Mouse (Mus musculus) adrenal gland, postnatal 14 days (tissue): Measurements from ENCODE around the gene Bpifa6. TPM values are rescaled to one million over a fixed set of nuclear protein-coding genes. Genes with fewer than 3 reads are reported as not detected.
A peak's percentile ranks its signal among the peaks of the same experiment; 100 is the strongest.
"Not testable (repeated sequence)": the region's sequence is repeated elsewhere in the genome, so short reads cannot be mapped to it uniquely, and the experiment has no call there.

Experiments
- DNase-seq: peaks from one replicate; pipeline ENCODE4 v3.0.0; 2021; ENCODE audit warnings: mixed read lengths
- long read RNA-seq, 2 experiments: library from polyadenylated mRNA; stranded (forward); transcript quantifications; one replicate each; pipeline ENCODE4 v2.0.0; 2021
- total RNA-seq: library from RNA; stranded (reverse); gene quantifications from 2 replicates; pipeline ENCODE4 v1.2.3, GENCODE M21; 2021

Bpifa6 gene
- not detected in 2 replicates for total RNA-seq
- long read RNA-seq, experiment 1 = 0 reads
- long read RNA-seq, experiment 2 = 0 reads

GRCm38 (mm10) chr2:153974582-153974981 lies at the start of gene Bpifa6:
Bpifa6 (plus strand) TSS chr2:153974945.
- no peak for DNase-seq

DNA sequence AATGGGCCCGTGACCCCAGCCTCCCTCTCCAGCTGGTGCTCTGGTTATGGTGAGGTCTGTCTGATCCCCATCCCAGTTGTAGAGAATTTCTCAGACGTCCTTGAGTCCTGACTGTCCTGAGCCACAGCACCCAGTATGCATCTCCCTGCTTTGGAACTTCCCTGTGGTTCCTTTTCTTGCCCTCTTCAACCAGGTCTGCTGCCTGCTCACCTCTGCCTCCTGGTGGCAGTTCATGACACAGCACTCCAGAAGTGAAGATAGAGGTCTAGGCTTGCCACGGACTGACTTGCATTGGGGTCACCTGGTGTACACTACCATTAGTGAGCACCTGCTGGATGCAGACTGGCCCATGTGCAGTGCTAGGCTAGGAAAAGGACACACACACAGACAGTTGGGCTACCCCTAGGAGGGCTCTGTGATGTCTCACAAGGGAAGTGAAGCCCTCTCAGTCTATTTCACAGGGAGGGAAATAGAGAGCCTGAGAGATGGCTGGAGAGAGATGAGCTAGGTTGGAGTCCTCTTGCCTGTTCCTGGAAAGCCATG lies 44.8 kb upstream of the Bpifa6 start:
- peak; percentile 76 for DNase-seq

- no peak for DNase-seq
Measured at GRCm38 (mm10) chr2:153931125-153931524, 43.6 kb upstream of the Bpifa6 start.

DNA sequence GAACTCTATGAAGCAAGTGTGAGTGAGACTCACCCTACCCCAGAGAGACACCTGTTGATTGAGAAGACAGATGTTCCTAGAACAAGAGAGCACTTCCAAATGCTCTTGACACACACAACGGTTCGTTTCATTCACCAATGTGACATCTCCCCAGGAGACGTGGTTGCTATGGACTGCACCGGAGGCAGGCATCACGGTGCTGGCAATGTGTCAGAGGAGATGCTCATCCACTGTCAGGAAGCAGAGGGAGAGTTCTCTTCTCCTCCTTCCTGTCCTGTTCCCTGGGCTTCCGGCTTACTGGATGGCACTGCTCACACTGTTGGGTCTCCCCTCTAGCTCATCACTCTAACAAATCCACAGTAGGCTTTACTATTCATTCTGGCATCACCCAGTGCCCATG lies 41.4 kb upstream of the Bpifa6 start:
- no peak for DNase-seq

DNA sequence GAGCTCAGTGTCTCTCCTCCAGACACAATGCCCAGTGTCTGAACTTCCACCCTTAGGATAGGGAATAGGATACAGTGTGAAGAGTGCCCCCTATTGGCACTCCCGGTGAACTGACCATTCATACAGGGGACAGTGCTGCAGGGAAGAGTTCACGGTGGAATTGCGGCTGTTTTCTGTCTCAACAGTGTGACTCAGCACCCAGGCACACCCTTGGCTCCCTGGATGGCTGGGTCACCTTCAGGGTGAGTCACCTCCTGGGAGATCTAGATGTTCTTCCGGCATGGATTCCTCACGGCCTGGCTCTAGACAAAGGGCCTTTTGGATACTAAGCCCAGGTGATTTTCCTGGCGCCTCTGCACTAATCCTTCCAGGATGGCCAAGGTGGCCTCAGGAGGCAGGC lies 39.4 kb upstream of the Bpifa6 start:
- peak; percentile 59 for DNase-seq

- no peak for DNase-seq
Measured at GRCm38 (mm10) chr2:153937843-153938242, 36.9 kb upstream of the Bpifa6 start, which contains the start of gene Bpifb4. Bpifb4 (plus strand) TSS chr2:153938212.

DNA sequence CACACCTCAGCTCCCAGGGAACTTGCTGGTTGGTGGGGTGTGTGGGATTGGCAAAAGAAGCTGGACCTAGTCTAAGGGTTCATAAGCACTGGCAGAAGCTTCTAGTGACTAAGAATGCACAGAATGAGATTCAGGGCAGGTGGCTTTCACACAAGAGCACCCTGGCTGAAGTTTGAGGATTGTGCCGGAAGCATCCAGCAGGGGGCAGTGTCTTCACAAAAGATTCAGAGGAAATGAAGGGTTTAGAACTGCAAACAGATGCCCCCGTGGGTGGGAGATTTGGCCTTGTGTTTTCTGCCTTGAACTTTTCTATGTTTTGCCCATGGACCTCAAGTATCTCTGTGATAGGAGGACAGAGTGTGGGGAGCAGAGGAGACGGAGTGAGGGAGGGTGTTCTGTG lies 31.2 kb upstream of the Bpifa6 start:
- DNase-seq = peak; percentile 72

DNA sequence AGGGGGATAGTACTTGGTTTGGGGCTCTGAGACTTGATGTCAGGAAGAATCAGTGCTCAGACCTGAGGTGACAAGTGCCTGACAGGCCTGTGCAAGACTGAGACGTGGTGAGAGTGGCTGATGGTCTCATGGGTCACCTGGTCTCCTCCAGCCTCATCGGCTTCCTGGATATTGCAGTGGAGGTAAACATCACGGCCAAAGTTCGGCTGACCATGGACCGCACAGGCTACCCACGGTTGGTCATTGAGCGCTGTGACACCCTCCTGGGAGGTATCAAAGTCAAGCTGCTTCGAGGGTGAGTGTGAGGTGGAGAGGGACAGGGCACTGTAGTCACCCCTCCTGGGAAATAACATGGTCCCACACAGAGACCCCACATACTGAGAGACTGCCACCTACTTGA lies 30.2 kb upstream of the Bpifa6 start:
- no peak for DNase-seq

DNA sequence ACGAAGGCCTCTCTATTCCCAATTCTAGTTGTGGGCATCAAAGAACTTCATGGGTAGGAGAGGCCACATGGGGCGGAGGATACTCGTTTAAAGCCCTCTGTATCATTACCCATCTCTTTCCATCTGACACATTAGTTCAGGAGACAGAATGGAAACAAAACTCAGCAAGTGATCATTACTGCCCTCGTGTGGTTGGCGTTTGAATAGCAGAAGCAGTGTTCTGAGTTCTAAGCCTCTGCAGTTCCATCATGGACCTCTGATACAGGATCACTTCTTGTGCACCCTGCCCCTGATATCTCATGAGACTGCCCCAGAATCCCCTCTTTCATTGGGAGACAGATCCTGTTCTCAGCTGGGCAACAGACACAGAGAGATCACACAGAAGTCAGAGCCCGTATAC lies 21.8 kb upstream of the Bpifa6 start:
- peak; percentile 72 for DNase-seq

GRCm38 (mm10) chr2:153953836-153954235 lies 20.9 kb upstream of the Bpifa6 start:
- DNase-seq = peak; percentile 82

DNA sequence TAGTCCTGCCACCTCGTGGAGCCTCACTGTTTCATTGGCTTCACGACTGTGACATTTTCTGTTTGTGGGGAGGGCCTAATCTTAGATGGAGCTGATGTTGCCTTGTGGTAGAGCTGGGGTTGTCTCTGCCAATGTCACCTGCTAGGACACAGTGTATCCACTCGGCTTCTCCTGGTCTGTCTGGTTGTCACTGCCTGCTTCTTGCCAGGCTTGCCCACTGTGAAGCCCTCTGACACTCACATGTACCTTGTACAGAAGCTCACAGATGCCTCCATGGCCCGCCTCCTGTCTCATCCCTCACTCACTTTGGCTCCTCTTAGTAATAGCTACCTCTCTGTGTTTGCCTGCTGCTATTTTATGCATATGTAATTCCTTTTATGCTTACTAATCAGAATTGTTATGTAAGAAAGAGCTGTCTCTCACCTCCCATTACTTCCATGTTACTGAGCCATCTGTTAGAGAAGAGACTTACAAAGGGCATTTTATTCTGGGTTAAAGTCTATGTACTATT lies 11.9 kb upstream of the Bpifa6 start:
- no peak for DNase-seq

DNA sequence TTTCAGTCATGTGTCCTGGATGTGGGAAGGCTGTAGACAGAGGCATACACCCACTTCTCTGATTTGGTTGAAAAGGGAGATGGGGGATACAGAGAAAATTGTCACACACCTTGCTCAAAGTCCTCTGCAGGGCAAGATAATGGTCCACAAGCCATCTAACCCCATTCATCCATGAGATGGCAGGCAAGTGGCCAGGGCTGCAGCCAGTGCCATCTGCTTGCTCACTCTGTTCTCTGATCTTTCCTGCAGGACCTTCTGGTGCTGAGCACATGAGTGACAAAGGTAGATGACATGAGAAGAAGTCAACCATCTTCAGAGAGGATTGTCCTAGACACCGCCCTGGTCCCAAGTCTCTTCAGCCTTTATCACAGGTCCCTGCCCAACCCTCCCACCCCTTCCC lies 11.4 kb upstream of the Bpifa6 start:
- DNase-seq = no peak

- no peak for DNase-seq
Measured at GRCm38 (mm10) chr2:153970221-153970620, 4.5 kb upstream of the Bpifa6 start.

DNA sequence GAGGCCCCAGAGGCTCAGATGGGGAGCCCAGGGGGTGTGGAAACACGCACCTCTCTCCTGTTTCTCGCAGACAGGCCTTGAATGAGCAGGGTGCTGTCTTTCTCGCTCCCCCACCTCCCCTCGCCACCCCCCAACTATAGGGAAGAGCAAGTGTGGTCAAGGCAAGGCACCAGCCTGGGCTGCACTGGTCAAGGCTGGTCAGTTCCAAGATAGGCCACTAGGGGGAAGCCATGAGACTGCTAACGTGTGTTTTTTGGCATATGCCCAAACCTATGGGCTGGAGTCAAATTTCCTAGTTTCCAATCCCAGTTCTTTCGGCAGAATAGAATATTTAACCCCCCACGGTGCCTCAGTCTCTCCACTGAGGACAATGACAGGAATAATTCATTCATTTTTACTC lies 21.0 kb downstream of the Bpifa6 start:
- peak; percentile 87 for DNase-seq

GRCm38 (mm10) chr2:154000501-154000900 lies 25.8 kb downstream of the Bpifa6 start:
- no peak for DNase-seq

- DNase-seq = peak; percentile 11
Measured at GRCm38 (mm10) chr2:154001056-154001455, 26.3 kb downstream of the Bpifa6 start.

DNA sequence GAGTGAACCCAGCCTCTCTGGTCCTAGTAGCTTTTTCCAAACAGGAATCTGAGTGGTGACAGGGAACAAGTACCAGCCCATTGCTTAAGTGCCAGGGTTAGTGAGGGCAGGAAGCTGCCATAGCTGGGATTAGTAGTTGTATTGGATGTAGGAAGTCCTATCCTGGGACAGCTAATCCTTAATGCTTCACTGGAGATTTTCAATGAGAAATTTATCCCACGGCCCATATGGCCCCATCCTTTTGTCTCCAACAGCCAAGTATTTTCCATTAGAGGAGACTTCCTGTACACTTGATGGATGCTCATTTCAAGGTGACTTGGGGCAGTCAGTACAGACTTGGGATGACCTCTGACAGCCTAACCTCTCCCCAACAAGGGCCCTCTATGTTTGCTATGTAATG lies 29.7 kb downstream of the Bpifa6 start:
- no peak for DNase-seq

GRCm38 (mm10) chr2:154005094-154005493 lies 30.3 kb downstream of the Bpifa6 start:
- no peak for DNase-seq

- DNase-seq = no peak
Measured at GRCm38 (mm10) chr2:154005734-154006133, 31.0 kb downstream of the Bpifa6 start.

DNA sequence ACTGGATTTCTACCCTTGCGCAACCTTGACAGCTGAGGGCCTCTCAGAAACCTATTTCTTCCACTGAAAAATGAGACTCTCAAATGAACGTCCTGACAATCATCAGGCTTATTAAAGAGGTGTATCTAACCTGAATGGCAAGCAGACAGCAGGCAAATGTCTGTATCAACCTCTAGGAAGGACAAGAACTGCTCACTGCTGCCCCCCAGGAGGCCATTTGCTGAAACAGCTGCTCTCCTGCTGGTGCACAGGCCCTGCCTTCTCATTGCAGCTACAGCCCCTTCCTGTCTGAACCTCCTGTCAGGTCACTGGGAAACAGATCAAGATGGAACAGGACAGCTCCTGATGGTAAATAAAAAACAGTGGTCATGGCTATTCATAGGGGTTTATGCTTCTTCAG lies 31.6 kb downstream of the Bpifa6 start:
- DNase-seq = no peak

- DNase-seq = no peak
Measured at GRCm38 (mm10) chr2:154007381-154007780, 32.6 kb downstream of the Bpifa6 start.

DNA sequence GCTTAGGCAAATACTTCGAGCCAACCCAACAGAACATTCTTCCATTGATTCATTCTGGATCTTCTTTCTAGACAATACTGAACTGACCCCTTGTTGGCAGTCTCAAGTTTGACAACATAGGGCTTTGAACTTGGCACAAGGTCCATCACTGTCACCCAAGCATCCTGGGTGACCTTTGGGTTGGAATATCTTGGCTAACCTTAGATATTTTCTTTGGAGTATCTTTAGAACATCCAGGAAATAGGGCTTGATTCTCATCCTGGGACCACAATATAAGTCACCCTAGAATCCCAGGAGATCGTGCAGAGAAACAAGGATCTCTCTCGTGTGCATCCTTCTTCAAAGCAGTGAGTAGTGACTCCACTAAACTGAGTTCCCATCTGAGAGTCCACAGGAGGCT lies 33.2 kb downstream of the Bpifa6 start, which contains the start of gene Bpifa2:
TSS of gene Bpifa2 (plus strand) at position 301 of the 400 bp plus-strand sequence.
- no peak for DNase-seq

GRCm38 (mm10) chr2:154017990-154018389 lies 43.2 kb downstream of the Bpifa6 start:
- DNase-seq = no peak

DNA sequence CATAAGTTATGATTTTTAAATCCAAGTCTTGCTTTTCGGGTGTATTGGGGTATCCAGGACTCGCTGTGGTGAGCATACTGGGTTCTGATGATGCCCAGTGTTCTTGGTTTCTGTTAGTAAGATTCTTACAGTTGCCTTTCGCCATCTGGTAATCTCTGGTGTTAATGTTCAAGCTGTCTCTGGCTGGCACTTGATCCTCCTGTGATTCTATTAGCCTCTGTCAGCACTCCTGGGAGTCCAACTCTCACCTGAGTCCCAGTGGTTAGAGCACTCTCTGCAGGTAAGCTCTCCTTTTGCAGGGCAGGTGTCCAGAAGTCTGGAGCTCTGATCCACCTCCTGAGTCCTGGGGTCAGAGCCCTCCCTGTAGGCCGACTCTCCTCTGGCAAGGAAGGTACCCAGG lies 49.9 kb downstream of the Bpifa6 start:
- not testable (repeated sequence) for DNase-seq

GRCm38 (mm10) chr2:154038932-154039331 lies 64.2 kb downstream of the Bpifa6 start:
- DNase-seq = peak; percentile 66
